Mouse (Mus musculus): ENCODE results near the gene Aldob. TPM values are rescaled to one million over a fixed set of nuclear protein-coding genes. Genes with fewer than 3 reads are reported as not detected.

Gene Aldob
- polyA plus RNA-seq, 1 experiment = not detected

DNA sequence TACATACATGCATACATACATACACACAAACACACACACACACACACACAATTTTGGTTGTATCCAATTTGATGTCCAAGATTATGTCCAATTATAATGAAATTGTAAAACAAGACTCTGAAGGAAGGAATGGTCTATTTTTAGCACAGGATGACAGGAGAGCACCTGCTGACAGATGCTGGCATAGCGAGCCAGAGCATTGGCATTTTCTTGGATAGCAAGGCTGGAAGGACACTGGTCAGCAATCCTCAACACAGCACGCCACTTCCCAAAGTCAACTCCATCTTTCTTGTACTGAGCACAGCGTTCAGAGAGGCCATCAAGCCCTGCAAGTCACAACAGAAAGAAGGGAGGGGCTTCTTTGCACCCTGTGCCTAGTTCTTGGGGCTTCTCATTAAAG lies 8.4 kb downstream of the Aldob start:
- H3K9me3 ChIP-seq (replicated peaks; ENCODE audit: control insufficient read depth, insufficient read depth, low read length, poor library complexity, severe bottlenecking) = no peaks in the 10 kb centered on the region
- H3K4me1 ChIP-seq (ENCODE audit: control insufficient read depth, insufficient read depth, low read length) = no peaks in the 10 kb centered on the region
- TF ChIP-seq CTCF (IDR thresholded peaks at IDR 0.05; ENCODE audit: low read depth, low read length) (no peak), POLR2A (IDR thresholded peaks at IDR 0.05; ENCODE audit: insufficient read depth, low read length) (no peak), EP300 (IDR thresholded peaks at IDR 0.05; ENCODE audit: insufficient read depth, low read depth, low read length) (no peak)
- H3K36me3 ChIP-seq (ENCODE audit: control insufficient read depth, insufficient read depth, low read length, poor library complexity, severe bottlenecking) = no peaks in the 10 kb centered on the region
- H3K27me3 ChIP-seq (ENCODE audit: control insufficient read depth, insufficient read depth, low read length, poor library complexity, severe bottlenecking) = no peaks in the 10 kb centered on the region
- no peak overlapping the region for H3K27ac ChIP-seq (ENCODE audit: insufficient read depth, low read length)
- H3K9ac ChIP-seq (ENCODE audit: low read depth, poor library complexity, severe bottlenecking) = no peak overlapping the region
- no peak overlapping the region for H3K4me3 ChIP-seq (ENCODE audit: low read depth, low read length)

GRCm38 (mm10) chr4:49539665-49540064 lies 9.7 kb downstream of the Aldob start:
- Histone ChIP-seq H3K27ac (ENCODE audit: insufficient read depth, low read length) (no peak overlapping the region), H3K9ac (ENCODE audit: low read depth, poor library complexity, severe bottlenecking) (no peak overlapping the region), H3K27me3 (ENCODE audit: control insufficient read depth, insufficient read depth, low read length, poor library complexity, severe bottlenecking) (no peaks in the 10 kb centered on the region), H3K4me3 (ENCODE audit: low read depth, low read length) (no peak overlapping the region), H3K36me3 (ENCODE audit: control insufficient read depth, insufficient read depth, low read length, poor library complexity, severe bottlenecking) (no peaks in the 10 kb centered on the region), H3K9me3 (replicated peaks; ENCODE audit: control insufficient read depth, insufficient read depth, low read length, poor library complexity, severe bottlenecking) (no peaks in the 10 kb centered on the region), H3K4me1 (ENCODE audit: control insufficient read depth, insufficient read depth, low read length) (no peaks in the 10 kb centered on the region)
- TF ChIP-seq CTCF (IDR thresholded peaks at IDR 0.05; ENCODE audit: low read depth, low read length) (no peak), POLR2A (IDR thresholded peaks at IDR 0.05; ENCODE audit: insufficient read depth, low read length) (no peak), EP300 (IDR thresholded peaks at IDR 0.05; ENCODE audit: insufficient read depth, low read depth, low read length) (no peak)

DNA sequence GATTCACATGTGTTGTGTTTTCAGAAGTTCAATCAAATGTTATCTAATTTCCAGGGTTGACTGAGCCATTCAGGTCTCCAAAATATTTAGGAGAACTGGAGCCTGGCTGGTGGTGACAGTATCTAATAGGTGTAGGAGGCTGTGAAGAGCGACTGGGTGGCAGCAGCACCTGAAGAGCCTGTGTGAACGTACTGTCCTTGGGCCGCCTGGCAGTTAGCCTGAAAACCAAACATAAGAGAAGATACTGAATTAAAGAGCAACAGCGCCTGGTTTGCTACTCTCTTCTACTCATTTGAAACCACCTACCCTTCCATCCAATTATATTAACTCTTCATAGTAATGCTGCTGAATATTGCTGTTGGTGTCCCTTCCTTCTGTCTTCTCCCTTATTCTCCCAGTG lies 12.7 kb downstream of the Aldob start:
- Histone ChIP-seq H3K27me3 (ENCODE audit: control insufficient read depth, insufficient read depth, low read length, poor library complexity, severe bottlenecking) (no peaks in the 10 kb centered on the region), H3K9me3 (replicated peaks; ENCODE audit: control insufficient read depth, insufficient read depth, low read length, poor library complexity, severe bottlenecking) (no peaks in the 10 kb centered on the region), H3K4me1 (ENCODE audit: control insufficient read depth, insufficient read depth, low read length) (no peaks in the 10 kb centered on the region), H3K4me3 (ENCODE audit: low read depth, low read length) (no peak overlapping the region), H3K9ac (ENCODE audit: low read depth, poor library complexity, severe bottlenecking) (no peak overlapping the region), H3K27ac (ENCODE audit: insufficient read depth, low read length) (no peak overlapping the region), H3K36me3 (ENCODE audit: control insufficient read depth, insufficient read depth, low read length, poor library complexity, severe bottlenecking) (no peaks in the 10 kb centered on the region)
- no peak for TF ChIP-seq EP300 (IDR thresholded peaks at IDR 0.05; ENCODE audit: insufficient read depth, low read depth, low read length)
- TF ChIP-seq POLR2A (IDR thresholded peaks at IDR 0.05; ENCODE audit: insufficient read depth, low read length) = no peak
- TF ChIP-seq CTCF (IDR thresholded peaks at IDR 0.05; ENCODE audit: low read depth, low read length) = no peak

DNA sequence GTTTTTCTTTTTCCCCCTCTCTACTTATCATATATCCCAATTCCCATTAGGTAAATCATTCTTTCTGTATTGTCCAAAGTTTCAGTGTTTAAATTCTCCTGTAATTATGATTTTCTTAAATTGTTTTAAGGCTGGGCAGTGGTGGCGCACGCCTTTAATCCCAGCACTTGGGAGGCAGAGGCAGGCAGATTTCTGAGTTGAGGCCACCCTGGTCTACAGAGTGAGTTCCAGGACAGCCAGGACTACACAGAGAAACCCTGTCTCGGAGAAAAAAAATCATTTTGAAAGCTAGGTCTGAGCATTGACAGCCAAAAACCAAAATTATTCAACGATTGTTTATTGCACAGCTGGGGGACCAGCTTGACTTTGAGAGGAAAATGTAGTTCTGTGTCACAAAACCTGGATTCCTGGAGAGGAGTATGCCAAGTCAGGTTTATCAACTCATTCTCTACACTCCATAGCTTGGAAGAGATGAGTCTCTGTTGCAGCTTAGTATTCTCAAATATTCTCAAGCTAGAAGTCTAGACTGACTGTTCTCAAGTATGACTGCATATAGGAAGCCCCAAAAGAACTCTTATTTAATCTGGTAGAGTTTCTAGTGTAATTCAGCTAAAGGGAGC lies 13.6 kb downstream of the Aldob start:
- no peak overlapping the region for H3K9ac ChIP-seq (ENCODE audit: low read depth, poor library complexity, severe bottlenecking)
- H3K9me3 ChIP-seq (replicated peaks; ENCODE audit: control insufficient read depth, insufficient read depth, low read length, poor library complexity, severe bottlenecking) = no peaks in the 10 kb centered on the region
- TF ChIP-seq POLR2A (IDR thresholded peaks at IDR 0.05; ENCODE audit: insufficient read depth, low read length) (no peak), CTCF (IDR thresholded peaks at IDR 0.05; ENCODE audit: low read depth, low read length) (no peak), EP300 (IDR thresholded peaks at IDR 0.05; ENCODE audit: insufficient read depth, low read depth, low read length) (no peak)
- H3K27ac ChIP-seq (ENCODE audit: insufficient read depth, low read length) = no peak overlapping the region
- H3K36me3 ChIP-seq (ENCODE audit: control insufficient read depth, insufficient read depth, low read length, poor library complexity, severe bottlenecking) = no peaks in the 10 kb centered on the region
- H3K4me1 ChIP-seq (ENCODE audit: control insufficient read depth, insufficient read depth, low read length) = no peaks in the 10 kb centered on the region
- H3K27me3 ChIP-seq (ENCODE audit: control insufficient read depth, insufficient read depth, low read length, poor library complexity, severe bottlenecking) = no peaks in the 10 kb centered on the region
- H3K4me3 ChIP-seq (ENCODE audit: low read depth, low read length) = no peak overlapping the region

GRCm38 (mm10) chr4:49535036-49535435 lies 14.3 kb downstream of the Aldob start:
- no peaks in the 10 kb centered on the region for H3K4me1 ChIP-seq (ENCODE audit: control insufficient read depth, insufficient read depth, low read length)
- TF ChIP-seq EP300 (IDR thresholded peaks at IDR 0.05; ENCODE audit: insufficient read depth, low read depth, low read length) (no peak), POLR2A (IDR thresholded peaks at IDR 0.05; ENCODE audit: insufficient read depth, low read length) (no peak), CTCF (IDR thresholded peaks at IDR 0.05; ENCODE audit: low read depth, low read length) (no peak)
- H3K27ac ChIP-seq (ENCODE audit: insufficient read depth, low read length) = no peak overlapping the region
- H3K9ac ChIP-seq (ENCODE audit: low read depth, poor library complexity, severe bottlenecking) = no peak overlapping the region
- H3K27me3 ChIP-seq (ENCODE audit: control insufficient read depth, insufficient read depth, low read length, poor library complexity, severe bottlenecking) = no peaks in the 10 kb centered on the region
- H3K4me3 ChIP-seq (ENCODE audit: low read depth, low read length) = no peak overlapping the region
- H3K36me3 ChIP-seq (ENCODE audit: control insufficient read depth, insufficient read depth, low read length, poor library complexity, severe bottlenecking) = 0 out of 2 replicates have a peak, but pooled peaks cover under 1% of the 10 kb centered on the region
- no peaks in the 10 kb centered on the region for H3K9me3 ChIP-seq (replicated peaks; ENCODE audit: control insufficient read depth, insufficient read depth, low read length, poor library complexity, severe bottlenecking)

DNA sequence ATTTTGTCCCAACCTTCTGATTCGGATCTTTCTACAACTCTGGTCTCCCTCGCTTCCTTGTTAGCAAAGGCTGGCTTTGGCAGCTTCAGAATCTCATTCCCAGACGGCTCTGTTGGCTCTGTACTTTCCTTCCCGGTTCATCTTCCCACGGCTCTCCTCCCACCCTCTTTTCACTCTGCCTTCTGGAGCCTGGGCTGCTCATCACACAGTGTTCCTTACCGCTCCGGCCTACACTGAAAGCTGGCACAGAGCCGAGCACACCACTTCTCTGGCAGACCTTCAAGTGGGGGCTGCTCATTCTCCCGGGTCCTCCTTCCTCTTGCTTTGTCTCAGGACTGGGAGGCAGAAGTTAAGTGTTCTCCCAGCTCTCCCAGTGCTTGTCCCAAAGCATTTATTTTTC lies 26.8 kb downstream of the Aldob start:
- H3K27ac ChIP-seq (ENCODE audit: insufficient read depth, low read length) = no peak overlapping the region
- TF ChIP-seq POLR2A (IDR thresholded peaks at IDR 0.05; ENCODE audit: insufficient read depth, low read length) = no peak
- no peak for TF ChIP-seq CTCF (IDR thresholded peaks at IDR 0.05; ENCODE audit: low read depth, low read length)
- TF ChIP-seq EP300 (IDR thresholded peaks at IDR 0.05; ENCODE audit: insufficient read depth, low read depth, low read length) = no peak
- no peak overlapping the region for H3K9ac ChIP-seq (ENCODE audit: low read depth, poor library complexity, severe bottlenecking)
- H3K36me3 ChIP-seq (ENCODE audit: control insufficient read depth, insufficient read depth, low read length, poor library complexity, severe bottlenecking) = no peaks in the 10 kb centered on the region
- no peaks in the 10 kb centered on the region for H3K4me1 ChIP-seq (ENCODE audit: control insufficient read depth, insufficient read depth, low read length)
- no peaks in the 10 kb centered on the region for H3K9me3 ChIP-seq (replicated peaks; ENCODE audit: control insufficient read depth, insufficient read depth, low read length, poor library complexity, severe bottlenecking)
- no peak overlapping the region for H3K4me3 ChIP-seq (ENCODE audit: low read depth, low read length)
- no peaks in the 10 kb centered on the region for H3K27me3 ChIP-seq (ENCODE audit: control insufficient read depth, insufficient read depth, low read length, poor library complexity, severe bottlenecking)
